Mouse (Mus musculus) frontal cortex, postnatal 25 days (tissue): ENCODE results near the gene Tcp10a.
"Not testable (repeated sequence)": the region's sequence is repeated elsewhere in the genome, so short reads cannot be mapped to it uniquely, and the experiment has no call there.

Experiments
- DNase-seq, 2 experiments: peaks; one replicate each; pipeline ENCODE4 v3.0.0; 2022; ENCODE audit warnings: low spot score in 2 of 2

The Tcp10a gene

GRCm38 (mm10) chr17:7366676-7367374 is 42.4 kb downstream of the Tcp10a start:
- DNase-seq = not testable (repeated sequence)

DNA sequence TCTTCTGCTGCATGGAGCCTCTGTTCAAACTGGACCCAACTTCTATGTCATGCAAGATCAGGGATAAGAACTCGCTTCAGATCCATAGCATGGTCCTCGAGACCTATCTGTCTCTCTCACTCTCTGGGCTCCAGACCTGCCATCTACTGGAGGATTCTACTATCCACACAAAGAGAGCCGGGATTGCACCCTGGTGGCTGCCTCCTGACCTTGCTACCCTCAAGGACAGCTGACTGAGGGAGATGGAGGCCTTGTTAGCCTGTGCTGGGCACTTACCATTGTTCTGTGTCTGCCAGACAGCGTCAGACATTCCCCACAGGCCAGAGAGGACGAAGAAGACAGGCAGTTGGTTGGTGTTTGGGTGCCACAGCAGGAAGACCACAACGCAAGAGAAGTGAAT is 45.0 kb downstream of the Tcp10a start:
- DNase-seq = not testable (repeated sequence)

- not testable (repeated sequence) for DNase-seq
These were observed 47.4 kb downstream of the Tcp10a start, which contains the start of gene Gm49630 for GRCm38 (mm10) chr17:7371879-7372278. Gene Gm49630, minus strand, starts transcription at chr17:7371979.

DNA sequence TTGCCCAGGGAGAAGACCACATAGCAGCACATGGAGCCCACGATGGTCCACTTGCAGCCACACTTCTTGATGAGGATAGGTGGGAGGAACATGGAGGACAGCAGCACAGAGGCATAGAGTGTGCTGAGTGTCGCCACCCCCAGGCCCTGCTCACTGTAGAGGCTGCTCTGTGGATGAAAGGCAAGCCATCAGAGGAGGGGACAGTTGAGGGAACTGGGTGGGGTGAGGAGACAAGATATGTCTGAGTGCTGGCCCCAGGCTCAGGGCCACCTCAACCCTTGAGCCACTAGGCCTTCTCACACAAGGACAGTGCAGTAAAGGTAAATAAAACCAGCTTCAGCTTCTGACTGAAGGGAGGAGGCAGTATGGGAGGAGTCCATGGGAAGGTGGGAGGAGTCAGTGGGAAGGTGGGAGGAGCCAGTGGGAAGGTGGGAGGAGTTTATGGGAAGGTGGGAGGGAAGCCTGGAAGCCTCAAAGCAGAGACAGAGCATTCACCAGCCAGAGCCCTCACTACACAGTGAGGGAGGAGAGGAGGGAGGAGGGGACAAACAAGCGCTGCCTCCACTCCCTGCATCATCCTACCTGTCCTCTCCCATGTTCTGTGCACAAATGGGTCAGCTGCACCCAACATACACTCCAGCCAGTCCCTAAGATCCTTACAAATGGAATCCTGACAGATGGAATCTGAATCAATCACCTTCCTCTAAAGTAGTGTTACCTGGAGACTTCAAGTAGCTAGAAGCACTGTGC is 52.7 kb downstream of the Tcp10a start:
- not testable (repeated sequence) for DNase-seq

- not testable (repeated sequence) for DNase-seq
These were observed 53.5 kb downstream of the Tcp10a start for GRCm38 (mm10) chr17:7377907-7378306.

- DNase-seq = not testable (repeated sequence)
These were observed 58.3 kb downstream of the Tcp10a start for GRCm38 (mm10) chr17:7382711-7383110.

GRCm38 (mm10) chr17:7383167-7384143 is 59.0 kb downstream of the Tcp10a start:
- not testable (repeated sequence) for DNase-seq

- DNase-seq = not testable (repeated sequence)
These were observed 60.9 kb downstream of the Tcp10a start, which contains the start of gene Unc93a2 for GRCm38 (mm10) chr17:7385364-7385763. Gene Unc93a2, minus strand, starts transcription at chr17:7385464.

- not testable (repeated sequence) for DNase-seq
These were observed 61.6 kb downstream of the Tcp10a start for GRCm38 (mm10) chr17:7386016-7386415.

- DNase-seq = not testable (repeated sequence)
These were observed 64.0 kb downstream of the Tcp10a start for GRCm38 (mm10) chr17:7388341-7388957.

- not testable (repeated sequence) for DNase-seq
These were observed 64.5 kb downstream of the Tcp10a start for GRCm38 (mm10) chr17:7388958-7389356.

DNA sequence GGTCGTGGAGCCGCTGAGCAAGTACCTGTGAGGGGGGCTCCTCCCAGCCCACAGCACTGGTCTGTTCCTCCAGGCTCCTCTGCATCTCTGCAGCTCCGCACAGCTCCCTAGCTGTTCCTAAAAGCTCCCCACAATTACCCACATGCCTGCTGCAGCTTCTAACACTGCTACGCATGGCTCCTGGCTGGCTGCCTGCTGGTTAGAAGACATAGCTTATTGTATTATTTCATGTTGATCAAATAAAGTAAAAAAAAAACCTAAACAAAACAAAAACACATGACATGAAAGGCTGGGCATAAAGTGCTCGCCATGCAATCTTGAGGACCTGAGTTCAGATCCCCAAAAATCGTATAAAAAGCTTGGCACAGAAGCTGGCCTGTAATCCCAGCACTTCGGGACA is 65.5 kb downstream of the Tcp10a start:
- DNase-seq = not testable (repeated sequence)

DNA sequence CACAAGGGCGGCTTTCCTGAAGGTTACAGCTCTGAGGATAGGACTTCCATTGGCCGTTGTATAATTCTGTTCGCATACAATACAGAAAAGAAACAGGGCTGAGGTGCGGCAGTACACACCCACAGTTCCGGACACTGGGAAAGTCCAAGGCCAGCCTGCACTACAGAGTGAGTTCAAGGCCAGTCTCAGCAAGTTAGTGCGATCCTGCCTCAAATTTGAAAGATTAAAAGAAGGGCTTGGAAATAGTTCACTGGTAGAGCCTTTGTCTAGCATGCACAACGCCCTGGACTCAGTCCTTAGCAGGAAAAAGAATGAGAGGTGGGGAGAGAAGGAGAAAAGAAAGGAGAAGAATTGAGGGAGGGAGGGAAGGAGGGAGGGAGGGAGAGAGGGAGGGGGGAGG is 70.7 kb downstream of the Tcp10a start:
- DNase-seq = not testable (repeated sequence)
